11 mouse cellular contexts compared by ENCODE assay signal in genomic region chr14:120762733-120763132, GRCm38 (mm10).
DNase-seq lines count a peak whose midpoint lies in the region; ATAC-seq lines count a peak whose summit lies in the region.
"Had no signal": no experiment of that assay in that cellular context is flagged by ENCODE, and none has a peak within 500 bp of the region (broad histone marks: within the 10 kb centered on the region; RNA-seq: fewer than 3 reads in every experiment).

No protein-coding gene starts in this region.

- ATAC-seq in heart, embryonic 12.5 days (ENCODE audit: insufficient number of reproducible peaks, low FRiP score) = no peak

- no peaks in the 10 kb centered on the region for H3K27me3 ChIP-seq in heart, embryonic 12.5 days (replicated peaks)

- no peaks in the 10 kb centered on the region for H3K9me3 ChIP-seq in heart, embryonic 12.5 days (replicated peaks)

- H3K4me2 ChIP-seq in heart, embryonic 12.5 days = no peak overlapping the region

- H3K9ac ChIP-seq in heart, embryonic 12.5 days = no peak overlapping the region

- no peak overlapping the region for H3K4me3 ChIP-seq in heart, embryonic 12.5 days

- H3K27ac ChIP-seq in heart, embryonic 12.5 days (ENCODE audit: poor library complexity, severe bottlenecking) = no peak overlapping the region
- H3K27ac ChIP-seq: kidney, postnatal 0 days had no signal

- DNase-seq in heart, adult 18-20 months = peak; percentile 25 to 66
- DNase-seq in spleen, postnatal 36 days (ENCODE audit: low spot score in 2 of 2) = peak; percentile 44 to 45
- DNase-seq in spleen, postnatal 10 days (ENCODE audit: low spot score in 2 of 2) = no peak
- DNase-seq in lung, postnatal 14 days = peak; percentile 22
- DNase-seq in B cell, adult 2 months = no peak
- DNase-seq in cerebellum, postnatal 10 days = no peak
- no peak for DNase-seq in left cerebral cortex, adult 8-10 months (ENCODE audit: low spot score in 2 of 2)
- DNase-seq: cerebellum, adult 9-11 months; gastrocnemius, postnatal 36 days had no signal

- 74% methylated on average over 11 of the region's 11 CpGs for WGBS in heart, embryonic 12.5 days

- no peaks in the 10 kb centered on the region for H3K4me1 ChIP-seq in heart, embryonic 12.5 days (replicated peaks)

- H3K36me3 ChIP-seq in heart, embryonic 12.5 days = no peaks in the 10 kb centered on the region

Comparison
In these comparisons a context has a peak if more than half of its experiments do, and no peak if none do; other contexts are left out.
1. DNase-seq: peak in heart, adult 18-20 months (2 of 2), spleen, postnatal 36 days (2 of 2) and lung, postnatal 14 days (single experiment); none in spleen, postnatal 10 days (0 of 2), B cell, adult 2 months (0 of 2), cerebellum, postnatal 10 days (0 of 2) and left cerebral cortex, adult 8-10 months (0 of 2).